Mouse (Mus musculus) CH12.LX (cell line): ENCODE results near the gene Gm5089. TPM values are rescaled to one million over a fixed set of nuclear protein-coding genes. Genes with fewer than 3 reads are reported as not detected.

Experiments used
- DNase-seq: peaks from one replicate; pipeline ENCODE4 v3.0.0-alpha.2; 2013; ENCODE audit errors: extremely low read depth
- H3K27ac ChIP-seq: 2 replicates; pipeline ENCODE4 v1.5.1; 2012; ENCODE audit warnings: low read depth, mild to moderate bottlenecking, control low read depth, moderate library complexity; ENCODE audit not compliant: insufficient read depth
- H3K27me3 ChIP-seq: replicated peaks from 2 replicates; pipeline ENCODE3; 2012; ENCODE audit warnings: inconsistent platforms
- H3K36me3 ChIP-seq, 2 experiments: replicated peaks in 1 of 2; 2 replicates each; pipeline versions ENCODE3 to v1.6.1; 2012; ENCODE audit warnings: inconsistent platforms in 1 of 2, low read length in 1 of 2, mild to moderate bottlenecking in 1 of 2, mixed read lengths in 1 of 2, moderate library complexity in 1 of 2; ENCODE audit not compliant: control insufficient read depth in 1 of 2, insufficient read depth in 1 of 2
- H3K4me1 ChIP-seq, 2 experiments: 2 replicates each; pipeline ENCODE4 v1.6.1; 2012; ENCODE audit warnings: inconsistent platforms in 1 of 2, moderate library complexity in 1 of 2; ENCODE audit not compliant: insufficient read depth in 2 of 2, control insufficient read depth in 1 of 2
- H3K4me2 ChIP-seq: 2 replicates; pipeline ENCODE4 v1.6.1; 2012; ENCODE audit warnings: low read depth, mild to moderate bottlenecking, control low read depth; ENCODE audit not compliant: poor library complexity, insufficient read depth, severe bottlenecking
- H3K4me3 ChIP-seq, 3 experiments: fragments of 150-350 bp in 1 of 3; sonication (generic) in 1 of 3; replicated peaks in 1 of 3; 2 replicates each; pipeline versions ENCODE3 to v1.5.1; 2011 to 2012; ENCODE audit warnings: low read depth in 2 of 3, low read length in 2 of 3, mild to moderate bottlenecking in 2 of 3, moderate library complexity in 2 of 3, control low read depth in 1 of 3, improper control_type of control experiment in 1 of 3, inconsistent platforms in 1 of 3, mixed read lengths in 1 of 3; ENCODE audit not compliant: poor library complexity in 1 of 3
- H3K79me2 ChIP-seq: replicated peaks from 2 replicates; pipeline ENCODE4 v1.6.1; 2012; ENCODE audit warnings: mild to moderate bottlenecking, moderate library complexity; ENCODE audit not compliant: control insufficient read depth, poor library complexity, insufficient read depth, severe bottlenecking; ENCODE audit errors: extremely low read depth
- H3K9ac ChIP-seq: 2 replicates; pipeline ENCODE4 v1.6.1; 2012; ENCODE audit warnings: low read depth, mild to moderate bottlenecking, control low read depth, moderate library complexity; ENCODE audit not compliant: insufficient read depth
- H3K9me3 ChIP-seq: replicated peaks from 2 replicates; pipeline ENCODE3; 2012; ENCODE audit warnings: low read length, inconsistent platforms, mixed read lengths
- CHD2 ChIP-seq: IDR thresholded peaks from 2 replicates; pipeline ENCODE4 v1.6.1; 2011; ENCODE audit warnings: low read length, improper control_type of control experiment
- ETS1 ChIP-seq: conservative IDR thresholded peaks from 2 replicates; pipeline ENCODE4 v1.6.1; 2012; ENCODE audit warnings: low read depth, mild to moderate bottlenecking, inconsistent platforms, low read length, improper control_type of control experiment, moderate library complexity
- HCFC1 ChIP-seq: IDR thresholded peaks from 2 replicates; pipeline ENCODE4 v1.6.1; 2012; ENCODE audit warnings: low read depth, mild to moderate bottlenecking, inconsistent platforms, low read length, improper control_type of control experiment
- JUND ChIP-seq: conservative IDR thresholded peaks from 2 replicates; pipeline ENCODE4 v1.6.1; 2011; ENCODE audit warnings: low read depth, low read length, improper control_type of control experiment
- MAFK ChIP-seq: IDR thresholded peaks from 2 replicates; pipeline ENCODE4 v1.6.1; 2011; ENCODE audit warnings: low read length, improper control_type of control experiment; ENCODE audit not compliant: insufficient replicate concordance
- MEF2A ChIP-seq: IDR thresholded peaks from 2 replicates; pipeline ENCODE4 v1.6.1; 2014; ENCODE audit warnings: low read depth, mild to moderate bottlenecking, inconsistent platforms, low read length, improper control_type of control experiment, borderline replicate concordance
- MXI1 ChIP-seq: IDR thresholded peaks from 2 replicates; pipeline ENCODE4 v1.6.1; 2011; ENCODE audit warnings: mild to moderate bottlenecking, low read depth, low read length, improper control_type of control experiment
- MYC ChIP-seq: IDR thresholded peaks from 2 replicates; pipeline ENCODE4 v1.6.1; 2011; ENCODE audit warnings: low read depth, mild to moderate bottlenecking, improper control_type of control experiment, low read length
- NELFE ChIP-seq: IDR thresholded peaks from 2 replicates; pipeline ENCODE4 v1.6.1; 2011; ENCODE audit warnings: low read depth, low read length, improper control_type of control experiment
- POLR2AphosphoS2 ChIP-seq: IDR thresholded peaks from 2 replicates; pipeline ENCODE4 v1.6.1; 2011; ENCODE audit warnings: low read depth, low read length, improper control_type of control experiment
- RAD21 ChIP-seq: IDR thresholded peaks from 2 replicates; pipeline ENCODE4 v1.6.1; 2011; ENCODE audit warnings: low read depth, mild to moderate bottlenecking, low read length, improper control_type of control experiment, moderate library complexity
- SIN3A ChIP-seq: IDR thresholded peaks from 2 replicates; pipeline ENCODE4 v1.6.1; 2012; ENCODE audit warnings: low read length, improper control_type of control experiment, inconsistent platforms
- TBP ChIP-seq: conservative IDR thresholded peaks from 2 replicates; pipeline ENCODE4 v1.6.1; 2011; ENCODE audit warnings: low read depth, low read length, improper control_type of control experiment
- TCF12 ChIP-seq: IDR thresholded peaks from 2 replicates; pipeline ENCODE4 v1.6.1; 2014; ENCODE audit warnings: low read depth, mild to moderate bottlenecking, inconsistent platforms, low read length, improper control_type of control experiment
- UBTF ChIP-seq: IDR thresholded peaks from 2 replicates; pipeline ENCODE4 v1.6.1; 2012; ENCODE audit warnings: low read depth, mild to moderate bottlenecking, inconsistent platforms, low read length, improper control_type of control experiment, moderate library complexity
- USF2 ChIP-seq: conservative IDR thresholded peaks from 2 replicates; pipeline ENCODE4 v1.6.1; 2011; ENCODE audit warnings: low read depth, low read length, improper control_type of control experiment
- ZMIZ1 ChIP-seq: IDR thresholded peaks from 2 replicates; pipeline ENCODE4 v1.6.1; 2012; ENCODE audit warnings: low read depth, mild to moderate bottlenecking, inconsistent platforms, low read length, improper control_type of control experiment
- ZNF384 ChIP-seq: IDR thresholded peaks from 2 replicates; pipeline ENCODE4 v1.6.1; 2012; ENCODE audit warnings: low read depth, low read length, improper control_type of control experiment, inconsistent platforms
- dilution Hi-C: fragments of 300-500 bp; cut with MboI; formaldehyde crosslinking; loops from 2 replicates; pipeline ENCODE4 v1.14.3; 2020; ENCODE audit warnings: low sequenced_read_pairs; ENCODE audit not compliant: extremely low pct_unique_long_range_greater_than_20kb, extremely low pct_ligation_motif_present
- in situ Hi-C: fragments of 300-500 bp; cut with MboI; formaldehyde crosslinking; loops from 3 replicates; pipeline ENCODE4 v1.14.3; 2019; ENCODE audit warnings: low sequenced_read_pairs, low pct_ligation_motif_present, low pct_unique_long_range_greater_than_20kb, mixed read lengths
- polyA plus RNA-seq: library from polyadenylated mRNA; unstranded; fragments of >175 nt; gene quantifications from 2 replicates; pipeline ENCODE4 v1.2.1, GENCODE M21; 2012; ENCODE audit warnings: low read depth; ENCODE audit not compliant: insufficient read length
- total RNA-seq, 2 experiments: library from RNA; depleted of rRNA; stranded (reverse); fragments of 300-350 nt in 1 of 2; fragments of >200 nt in 1 of 2; gene quantifications; 2 replicates each; pipeline ENCODE4 v1.2.3; 2012 to 2014

The Gm5089 gene
- total and polyA plus RNA-seq, 3 experiments = not detected

DNA sequence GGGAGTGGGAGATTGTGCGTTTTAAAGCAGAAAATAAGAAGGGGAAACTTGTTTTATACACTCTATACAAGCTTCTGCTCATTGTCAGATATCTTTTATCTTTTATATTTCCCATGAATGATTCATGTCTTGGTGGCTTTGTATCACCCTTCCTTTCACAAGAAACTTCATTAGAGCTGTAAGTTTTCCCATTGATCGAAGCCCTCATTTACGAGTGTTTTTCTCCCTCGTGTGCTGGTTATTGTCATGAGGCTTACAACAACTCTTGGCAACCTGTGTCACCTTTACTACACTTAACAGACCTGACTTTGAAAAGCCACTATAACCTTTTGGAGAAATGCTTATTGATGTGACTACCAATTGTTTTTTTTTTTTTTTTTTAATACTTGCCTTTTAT, 4.6 kb upstream of the Gm5089 start:
- no peak overlapping the region for H3K4me3 ChIP-seq
- dilution Hi-C loops = no loop called here
- H3K27ac ChIP-seq = no peak overlapping the region
- H3K79me2 ChIP-seq = no peaks in the 10 kb centered on the region
- TF ChIP-seq MEF2A (no peak), USF2 (no peak), MYC (no peak), JUND (no peak), MXI1 (no peak), HCFC1 (no peak), CHD2 (no peak)
- no peaks in the 10 kb centered on the region for H3K27me3 ChIP-seq
- H3K4me1 ChIP-seq = peaks cover 0 to 7% of the 10 kb centered on the region in 2 experiments; a peak in 1 of 4 replicates
- H3K9me3 ChIP-seq = no peaks in the 10 kb centered on the region
- in situ Hi-C loops = no loop called here
- H3K4me2 ChIP-seq = no peak overlapping the region
- peaks cover 0 to 5% of the 10 kb centered on the region in 2 experiments for H3K36me3 ChIP-seq
- DNase-seq = no peak
- no peak overlapping the region for H3K9ac ChIP-seq

DNA sequence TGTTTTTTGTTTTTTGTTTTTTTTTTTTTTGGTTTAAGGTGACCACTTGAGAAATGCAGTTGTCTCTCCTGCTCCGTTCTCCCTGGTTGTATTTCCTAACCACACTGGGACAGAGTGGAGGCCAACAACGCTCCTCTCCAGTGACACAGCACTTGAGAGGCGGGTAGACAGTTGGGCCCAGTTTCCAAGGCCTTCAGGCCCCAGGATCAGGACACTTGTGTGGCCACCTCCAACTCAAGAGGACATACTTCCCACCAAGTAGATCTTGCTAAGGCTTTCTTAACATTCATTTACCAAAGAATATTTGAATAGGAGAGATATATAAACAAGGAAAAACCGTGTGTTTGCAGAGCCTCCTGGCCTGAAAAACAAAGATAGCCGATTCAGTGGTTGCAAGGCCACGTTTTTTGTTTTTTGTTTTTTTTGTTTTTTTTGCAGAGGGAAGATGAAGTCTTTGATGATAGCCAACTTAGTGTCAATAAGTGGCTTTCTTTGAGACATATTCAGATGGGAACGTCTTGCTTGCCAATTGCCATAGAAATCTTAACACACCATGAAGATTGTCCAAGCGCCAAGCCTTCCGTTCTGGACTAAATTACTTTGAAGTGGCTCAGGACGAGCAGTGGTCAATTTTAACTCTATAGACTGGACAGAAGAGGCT, 4.1 kb upstream of the Gm5089 start:
- Histone ChIP-seq H3K9ac (no peak overlapping the region), H3K79me2 (no peaks in the 10 kb centered on the region), H3K4me1 (peaks cover 0 to 3% of the 10 kb centered on the region in 2 experiments; a peak in 1 of 4 replicates), H3K4me2 (no peak overlapping the region), H3K9me3 (no peaks in the 10 kb centered on the region), H3K27ac (no peak overlapping the region), H3K4me3 (no peak overlapping the region), H3K27me3 (no peaks in the 10 kb centered on the region), H3K36me3 (peaks cover 0 to 3% of the 10 kb centered on the region in 2 experiments)
- TF ChIP-seq JUND (no peak), ZNF384 (no peak), HCFC1 (no peak), MYC (no peak), SIN3A (no peak), MAFK (no peak), TBP (no peak), TCF12 (no peak), POLR2AphosphoS2 (no peak), UBTF (no peak), MXI1 (no peak), ZMIZ1 (no peak), NELFE (no peak), RAD21 (no peak), ETS1 (no peak)
- DNase-seq = no peak
- in situ Hi-C loops (no loop called here), dilution Hi-C loops (no loop called here)
